Mouse (Mus musculus) heart, postnatal 0 days (tissue): ENCODE measurements around the gene Tom1l1. TPM values are rescaled to one million over a fixed set of nuclear protein-coding genes. Genes with fewer than 3 reads are reported as not detected.

Experiments
- ATAC-seq: fragments of 200-750 bp; cut with Nextera tagmentation; 2 replicates; pipeline ENCODE4 v1.8.0; 2017; ENCODE audit warnings: low read depth, moderate number of reproducible peaks, moderate library complexity; ENCODE audit not compliant: insufficient read depth
- DNase-seq: peaks from one replicate; pipeline ENCODE4 v3.0.0-alpha.2; 2016; ENCODE audit warnings: low spot score
- H3K27ac ChIP-seq: fragments of 300-500 bp; sonication (generic); 2 replicates; pipeline ENCODE4 v1.5.1; 2014; ENCODE audit warnings: low read depth, mild to moderate bottlenecking
- H3K27me3 ChIP-seq: fragments of 300-500 bp; sonication (generic); 2 replicates; pipeline ENCODE4 v1.6.1; 2014; ENCODE audit warnings: low read length, mixed read lengths; ENCODE audit not compliant: control insufficient read depth, insufficient read depth
- H3K36me3 ChIP-seq: fragments of 300-500 bp; sonication (generic); replicated peaks from 2 replicates; pipeline ENCODE4 v1.6.1; 2014; ENCODE audit warnings: low read length, mixed read lengths; ENCODE audit not compliant: control insufficient read depth, insufficient read depth
- H3K4me1 ChIP-seq: fragments of 300-500 bp; sonication (generic); 2 replicates; pipeline ENCODE4 v1.6.1; 2014; ENCODE audit warnings: antibody characterized with exemption; ENCODE audit not compliant: control insufficient read depth, insufficient read depth
- H3K4me2 ChIP-seq: fragments of 300-500 bp; sonication (generic); 2 replicates; pipeline ENCODE4 v1.6.1; 2014; ENCODE audit warnings: low read depth, mild to moderate bottlenecking, low read length, moderate library complexity
- H3K4me3 ChIP-seq: fragments of 300-500 bp; sonication (generic); 2 replicates; pipeline ENCODE4 v1.5.1; 2014; ENCODE audit warnings: low read depth, low read length
- H3K9ac ChIP-seq: fragments of 300-500 bp; sonication (generic); replicated peaks from 2 replicates; pipeline ENCODE4 v1.6.1; 2014; ENCODE audit warnings: low read depth, low read length, mixed read lengths
- H3K9me3 ChIP-seq: fragments of 300-500 bp; sonication (generic); replicated peaks from 2 replicates; pipeline ENCODE4 v1.6.1; 2016; ENCODE audit warnings: low read length; ENCODE audit not compliant: control insufficient read depth
- CTCF ChIP-seq: IDR thresholded peaks from 2 replicates; pipeline ENCODE4 v1.5.1; 2016; ENCODE audit warnings: antibody characterized with exemption, control low read depth, low read depth
- EP300 ChIP-seq: IDR thresholded peaks from 2 replicates; pipeline ENCODE4 v1.6.1; 2016; ENCODE audit warnings: antibody characterized with exemption, low read depth
- WGBS: fragments of 180-500 bp; shearing (Covaris S2); extraction: QIAGEN DNeasy Blood & Tissue Kit; methylation state at CpG from one replicate; pipeline ENCODE4 v1.1.7; 2014; 5-methylcytosine and 5-hydroxymethylcytosine counted together
- polyA plus RNA-seq: library from polyadenylated mRNA; unstranded; fragments of >200 nt; fragmentation: Nextera tagmentation; extraction: Ambion mirVana; gene quantifications from 2 replicates; pipeline ENCODE4 v1.2.1, GENCODE M21; 2015
- total RNA-seq: library from RNA; depleted of rRNA; stranded (reverse); fragments of >200 nt; gene quantifications from 2 replicates; pipeline ENCODE4 v1.2.3, GENCODE M21; 2014; ENCODE audit warnings: low replicate concordance

Tom1l1 gene
- total and polyA plus RNA-seq, 2 experiments from 2014 or later = 14.8 to 16.3 TPM

DNA sequence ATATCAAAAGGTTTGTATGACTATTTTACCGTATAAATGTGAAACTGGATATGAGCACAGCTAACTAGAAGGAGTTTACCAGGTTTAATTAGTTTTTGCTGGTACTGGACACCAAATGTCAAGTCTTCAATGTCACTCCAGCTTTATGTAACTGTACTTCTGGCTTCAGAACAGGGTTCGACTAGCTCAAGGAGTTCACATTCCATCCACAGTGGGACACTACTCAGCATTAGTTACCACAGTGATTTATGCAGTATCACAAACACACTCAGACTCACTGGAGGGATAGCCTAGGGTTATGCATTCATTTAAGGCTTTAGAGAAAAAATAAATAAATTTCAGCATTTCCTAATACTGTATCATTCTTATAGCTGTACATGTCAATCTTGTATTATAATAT, 55.7 kb downstream of the Tom1l1 start:
- no peak overlapping the region for H3K9ac ChIP-seq
- no peaks in the 10 kb centered on the region for H3K36me3 ChIP-seq
- no peak overlapping the region for H3K4me2 ChIP-seq
- TF ChIP-seq CTCF (no peak), EP300 (no peak)
- H3K4me1 ChIP-seq = 0 out of 2 replicates have a peak, but pooled peaks cover 3% of the 10 kb centered on the region
- ATAC-seq = peak; percentile 39; the same call in 1 of the 2 replicates
- DNase-seq = no peak
- no peak overlapping the region for H3K27ac ChIP-seq
- WGBS = 65% methylated on average over 2 of the region's 2 CpGs
- no peak overlapping the region for H3K4me3 ChIP-seq
- H3K27me3 ChIP-seq = no peaks in the 10 kb centered on the region
- no peaks in the 10 kb centered on the region for H3K9me3 ChIP-seq

DNA sequence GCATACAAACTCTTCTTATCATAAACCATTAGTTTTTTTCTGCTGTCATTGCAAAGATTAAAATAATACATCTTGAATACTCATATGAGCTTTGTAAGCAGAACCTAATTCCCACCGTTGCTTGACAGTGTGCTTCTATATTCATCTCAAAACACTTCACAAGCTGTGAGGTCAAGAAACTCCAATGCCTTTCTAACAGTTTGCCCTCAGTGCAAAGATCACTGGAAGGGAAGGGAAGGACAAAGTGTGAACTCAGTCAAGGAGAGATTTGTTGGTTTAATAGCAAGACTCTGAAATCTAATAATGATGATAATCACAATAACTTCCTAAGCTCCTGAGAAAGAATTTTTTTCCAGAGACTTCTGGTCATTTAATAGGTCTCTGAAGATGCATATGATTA, 60.4 kb downstream of the Tom1l1 start:
- ATAC-seq = no peak
- Histone ChIP-seq H3K27me3 (no peaks in the 10 kb centered on the region), H3K9ac (no peak overlapping the region), H3K4me2 (no peak overlapping the region), H3K4me3 (no peak overlapping the region), H3K27ac (no peak overlapping the region), H3K36me3 (no peaks in the 10 kb centered on the region), H3K4me1 (no peaks in the 10 kb centered on the region), H3K9me3 (no peaks in the 10 kb centered on the region)
- WGBS = 49% methylated on average over 1 of the region's 1 CpGs
- DNase-seq = no peak
- no peak for TF ChIP-seq EP300
- TF ChIP-seq CTCF = no peak

DNA sequence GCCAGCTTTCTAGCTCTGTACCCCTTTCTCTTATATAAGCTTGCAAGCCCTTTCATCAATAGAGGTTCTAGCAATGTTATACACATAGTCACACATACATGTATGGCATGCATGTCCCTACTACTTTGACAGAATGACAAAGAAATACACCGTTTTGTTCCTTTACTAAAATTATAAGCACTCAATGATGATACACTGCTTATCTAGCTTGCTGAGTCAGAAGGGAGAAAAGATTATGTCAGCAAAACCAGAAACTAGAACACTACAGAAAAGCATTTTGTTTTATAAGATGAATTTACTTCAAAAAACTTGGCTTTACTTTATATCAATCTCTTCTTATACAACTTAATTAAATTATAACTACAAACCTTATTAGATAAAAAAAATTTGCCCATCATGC, 63.0 kb downstream of the Tom1l1 start:
- no peaks in the 10 kb centered on the region for H3K27me3 ChIP-seq
- no peak overlapping the region for H3K9ac ChIP-seq
- H3K9me3 ChIP-seq = no peaks in the 10 kb centered on the region
- no peak overlapping the region for H3K27ac ChIP-seq
- DNase-seq = no peak
- no peak overlapping the region for H3K4me3 ChIP-seq
- H3K4me2 ChIP-seq = no peak overlapping the region
- no peak for ATAC-seq
- 63% methylated on average over 1 of the region's 1 CpGs for WGBS
- no peaks in the 10 kb centered on the region for H3K36me3 ChIP-seq
- no peak for TF ChIP-seq EP300
- no peak for TF ChIP-seq CTCF
- H3K4me1 ChIP-seq = no peaks in the 10 kb centered on the region

DNA sequence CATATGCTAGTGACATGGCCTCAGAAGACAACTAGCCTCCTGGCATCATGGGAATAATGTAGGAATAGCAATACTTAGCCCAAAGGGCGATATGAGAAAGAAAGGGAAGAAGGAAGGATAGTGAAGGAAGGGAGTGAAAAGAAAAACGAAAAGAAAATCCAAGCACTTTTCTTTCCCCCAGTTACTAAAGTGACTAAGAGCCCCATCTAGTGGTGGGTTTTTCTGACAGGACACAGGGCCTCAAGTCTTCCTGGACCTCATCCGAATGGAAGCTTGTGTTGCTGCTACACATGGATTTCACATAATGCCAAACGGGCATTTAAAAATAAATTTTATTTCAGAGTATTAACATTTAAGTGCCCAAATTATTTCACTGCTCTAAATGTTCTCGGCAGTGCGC, 64.7 kb downstream of the Tom1l1 start:
- no peaks in the 10 kb centered on the region for H3K9me3 ChIP-seq
- ATAC-seq (no peak), DNase-seq (peak; percentile 44)
- H3K4me1 ChIP-seq = no peaks in the 10 kb centered on the region
- no peak overlapping the region for H3K27ac ChIP-seq
- no peak overlapping the region for H3K4me3 ChIP-seq
- no peak overlapping the region for H3K9ac ChIP-seq
- no peak overlapping the region for H3K4me2 ChIP-seq
- TF ChIP-seq CTCF (peak; percentile 63), EP300 (no peak)
- WGBS = 43% methylated on average over 6 of the region's 6 CpGs
- no peaks in the 10 kb centered on the region for H3K27me3 ChIP-seq
- H3K36me3 ChIP-seq = 0 out of 2 replicates have a peak, but pooled peaks cover 1% of the 10 kb centered on the region

DNA sequence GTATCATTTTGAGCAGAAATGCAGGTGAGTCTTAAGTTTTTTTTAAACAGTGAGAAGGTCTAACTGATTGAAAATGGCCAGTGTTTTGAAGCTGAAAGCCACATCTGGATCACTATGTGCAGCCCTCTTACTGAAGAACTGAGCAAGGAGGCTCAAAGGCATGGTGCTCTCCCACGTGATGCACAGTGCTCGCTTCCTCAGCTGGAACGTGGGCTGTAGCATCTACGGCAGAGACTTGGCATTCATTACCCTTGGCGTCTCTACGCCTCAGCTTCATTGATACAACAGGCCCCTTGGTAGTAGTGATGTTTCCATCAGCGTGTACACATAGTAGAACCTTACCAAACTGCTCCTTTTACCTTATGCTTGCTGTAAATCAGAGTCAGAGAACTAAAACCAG, 65.7 kb downstream of the Tom1l1 start:
- no peak overlapping the region for H3K27ac ChIP-seq
- no peak overlapping the region for H3K9ac ChIP-seq
- ATAC-seq = no peak
- peaks cover 4% of the 10 kb centered on the region; the same call in 1 of the 2 replicates for H3K36me3 ChIP-seq
- no peak overlapping the region for H3K4me3 ChIP-seq
- DNase-seq = no peak
- no peaks in the 10 kb centered on the region for H3K27me3 ChIP-seq
- no peaks in the 10 kb centered on the region for H3K4me1 ChIP-seq
- H3K4me2 ChIP-seq = no peak overlapping the region
- WGBS = 87% methylated on average over 7 of the region's 7 CpGs
- no peaks in the 10 kb centered on the region for H3K9me3 ChIP-seq
- TF ChIP-seq EP300 (no peak), CTCF (no peak)

DNA sequence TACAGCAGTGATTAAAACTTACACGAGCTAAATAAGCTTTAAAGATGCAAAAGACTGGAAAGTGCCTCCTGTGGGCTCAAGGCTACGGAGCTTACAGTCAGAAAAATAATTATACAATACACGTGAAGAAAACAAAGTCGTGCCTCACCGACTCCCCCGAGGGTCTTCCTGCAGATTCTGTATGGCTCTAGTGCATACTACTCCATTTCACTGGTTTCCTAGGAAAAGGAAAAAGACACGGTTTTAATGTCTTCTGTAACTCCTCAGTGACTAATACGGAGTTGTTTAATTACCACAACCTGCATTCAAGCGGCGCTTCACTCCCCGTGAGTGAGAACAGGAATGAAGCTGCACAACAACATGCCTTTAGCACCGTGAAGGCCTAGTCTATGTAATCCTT, 66.1 kb downstream of the Tom1l1 start:
- H3K4me2 ChIP-seq = no peak overlapping the region
- no peaks in the 10 kb centered on the region for H3K27me3 ChIP-seq
- 87% methylated on average over 12 of the region's 12 CpGs for WGBS
- DNase-seq (no peak), ATAC-seq (no peak)
- H3K9ac ChIP-seq = no peak overlapping the region
- no peak overlapping the region for H3K27ac ChIP-seq
- no peaks in the 10 kb centered on the region for H3K9me3 ChIP-seq
- peaks cover 4% of the 10 kb centered on the region; the same call in 1 of the 2 replicates for H3K36me3 ChIP-seq
- TF ChIP-seq EP300 = no peak
- TF ChIP-seq CTCF = no peak
- no peak overlapping the region for H3K4me3 ChIP-seq
- no peaks in the 10 kb centered on the region for H3K4me1 ChIP-seq
